22 mouse cellular contexts compared by ENCODE assay signal in genomic region chr6:3507078-3507477, GRCm38 (mm10). TPM values are rescaled to one million over a fixed set of nuclear protein-coding genes. Genes with fewer than 3 reads are reported as not detected.
"Had no signal": no experiment of that assay in that cellular context is flagged by ENCODE, and none has a peak within 500 bp of the region (broad histone marks: within the 10 kb centered on the region; RNA-seq: fewer than 3 reads in every experiment).

No protein-coding gene starts in this region.

- H3K27ac ChIP-seq: lung, embryonic 15.5 days; macrophage; midbrain, embryonic 10.5 days; midbrain, embryonic 12.5 days; neural tube, embryonic 13.5 days; neural tube, embryonic 15.5 days had no signal

- H3K9me3 ChIP-seq: lung, embryonic 15.5 days; megakaryocyte, embryonic 14.5 days; midbrain, embryonic 10.5 days; midbrain, embryonic 12.5 days; neural tube, embryonic 13.5 days; neural tube, embryonic 15.5 days had no signal

- DNase-seq: lung, adult 2 months; lung, postnatal 14 days; lung, postnatal 36 days; midbrain, embryonic 14.5 days; retina, postnatal 1 day; right cerebral cortex, adult 18-20 months; right cerebral cortex, postnatal 25 days; right cerebral cortex, postnatal 4 days; spleen, adult 18-20 months; thymus, adult 18-20 months; thymus, postnatal 14 days; thymus, postnatal 36 days had no signal

- H3K36me3 ChIP-seq: lung, embryonic 15.5 days; midbrain, embryonic 10.5 days; midbrain, embryonic 12.5 days; neural tube, embryonic 15.5 days had no signal

- H3K4me2 ChIP-seq: lung, embryonic 15.5 days; midbrain, embryonic 12.5 days; neural tube, embryonic 13.5 days; neural tube, embryonic 15.5 days had no signal

- H3K4me3 ChIP-seq: lung, embryonic 15.5 days; megakaryocyte, embryonic 14.5 days; midbrain, embryonic 10.5 days; midbrain, embryonic 12.5 days; myocyte; neural tube, embryonic 13.5 days; neural tube, embryonic 15.5 days had no signal

- H3K9ac ChIP-seq: lung, embryonic 15.5 days; midbrain, embryonic 12.5 days; neural tube, embryonic 13.5 days; neural tube, embryonic 15.5 days had no signal

- H3K4me1 ChIP-seq: lung, embryonic 15.5 days had no signal

- H3K27me3 ChIP-seq: lung, embryonic 15.5 days; megakaryocyte, embryonic 14.5 days; midbrain, embryonic 12.5 days; neural tube, embryonic 13.5 days; neural tube, embryonic 15.5 days had no signal

- ATAC-seq: lung, postnatal 0 days; midbrain, embryonic 16.5 days had no signal

RNA-seq across cellular contexts. Expression of gene Hepacam2, which starts 9.0 kb away (rescaled TPM):
- polyA plus RNA-seq: myocyte had no signal
